8 mouse cellular contexts compared by ENCODE assay signal in the genomic region with DNA sequence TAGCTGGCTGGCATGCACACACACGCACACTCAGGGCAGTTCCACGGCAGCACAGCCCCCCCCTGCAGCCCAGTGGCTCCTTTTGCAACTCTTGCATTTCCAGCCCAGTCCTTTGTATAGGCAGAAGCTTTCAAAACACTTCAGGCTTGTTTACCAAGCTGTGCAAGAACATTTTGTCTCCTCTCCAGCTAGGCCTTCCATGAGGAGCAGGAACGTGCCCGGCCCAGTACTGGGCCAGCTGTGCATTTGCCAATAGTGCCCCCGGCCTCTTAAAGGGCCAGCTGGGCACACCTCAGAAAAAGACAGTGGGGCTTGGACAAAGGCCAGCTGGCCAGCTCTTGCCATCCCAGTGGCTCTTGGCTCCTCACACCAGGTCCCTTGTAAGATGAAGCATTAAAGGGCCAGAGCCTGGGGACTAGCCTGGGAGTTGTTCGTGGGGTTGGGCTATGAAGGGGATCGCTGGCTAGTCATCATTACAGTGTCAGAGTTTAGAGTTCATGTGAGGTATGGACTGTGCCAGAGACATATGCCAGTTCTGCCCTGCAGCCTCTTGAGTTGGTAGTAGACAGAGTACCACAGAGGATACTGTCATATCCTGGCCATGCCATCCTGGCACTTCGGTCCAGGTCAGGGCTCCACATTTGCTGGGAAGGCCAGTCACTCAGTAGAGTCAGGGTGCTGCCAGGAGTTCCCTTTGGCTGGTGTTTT.
DNase-seq lines count a peak whose midpoint lies in the region; ATAC-seq and TF ChIP-seq lines count a peak whose summit lies in the region.
"Had no signal": no experiment of that assay in that cellular context is flagged by ENCODE, and none has a peak within 500 bp of the region (broad histone marks: within the 10 kb centered on the region; RNA-seq: fewer than 3 reads in every experiment).

No protein-coding gene starts in this region.

- H3K4me3 ChIP-seq in heart, embryonic 16.5 days (ENCODE audit: low read length): no peak overlapping the region
- H3K4me3 ChIP-seq in left cerebral cortex, adult 2 months: no peak overlapping the region
- H3K4me3 ChIP-seq: myocyte had no signal

- 82% methylated on average over 8 of the region's 8 CpGs for WGBS in heart, embryonic 16.5 days

- peaks cover 6% of the 10 kb centered on the region; the same call in 1 of the 2 replicates for H3K9me3 ChIP-seq in heart, embryonic 16.5 days (replicated peaks; ENCODE audit: control insufficient read depth, low read length)

- no peak for TF ChIP-seq CTCF in left cerebral cortex, adult 2 months (IDR thresholded peaks at IDR 0.05)

- H3K4me1 ChIP-seq in heart, embryonic 16.5 days (ENCODE audit: control insufficient read depth, insufficient read depth, low read length): peaks cover 3% of the 10 kb centered on the region; the same call in 1 of the 2 replicates

- no peak overlapping the region for H3K4me2 ChIP-seq in heart, embryonic 16.5 days (ENCODE audit: low read depth, low read length)

- intact Hi-C loops in left cerebral cortex, adult 2 months (cut with DNase I): no loop called here

- peak; percentile 51 for DNase-seq in layer of hippocampus, adult 11-12 months (ENCODE audit: low spot score)
- DNase-seq in layer of hippocampus, adult 9-10 months (ENCODE audit: low spot score): no peak
- peak; percentile 12 for DNase-seq in cerebellum, adult 8-10 months
- DNase-seq in left cerebral cortex, adult 2 months (ENCODE audit: extremely low spot score in 1 of 2, low spot score in 2 of 2): peak; percentile 38 to 60
- DNase-seq in right cerebral cortex, postnatal 14 days: peak; percentile 60
- no peak for DNase-seq in yolk sac, embryonic 10.5 days (ENCODE audit: low spot score)

- no peaks in the 10 kb centered on the region for H3K36me3 ChIP-seq in heart, embryonic 16.5 days (ENCODE audit: control insufficient read depth, insufficient read depth)

- H3K9ac ChIP-seq in heart, embryonic 16.5 days (ENCODE audit: low read length): no peak overlapping the region

- ATAC-seq in heart, embryonic 16.5 days (replicated peaks; ENCODE audit: extremely low read depth, insufficient read depth, low FRiP score): peak; percentile 16; the same call in 1 of the 2 replicates

- H3K27ac ChIP-seq in heart, embryonic 16.5 days (ENCODE audit: low read length): no peak overlapping the region
- H3K27ac ChIP-seq in left cerebral cortex, adult 2 months: no peak overlapping the region

- H3K27me3 ChIP-seq in heart, embryonic 16.5 days (ENCODE audit: control insufficient read depth, insufficient read depth, low read length): no peaks in the 10 kb centered on the region

Comparison
In these comparisons a context has a peak if more than half of its experiments do, and no peak if none do; other contexts are left out.
1. DNase-seq: peak in layer of hippocampus, adult 11-12 months (single experiment), cerebellum, adult 8-10 months (single experiment), left cerebral cortex, adult 2 months (2 of 2) and right cerebral cortex, postnatal 14 days (single experiment); none in layer of hippocampus, adult 9-10 months (single experiment) and yolk sac, embryonic 10.5 days (single experiment).